Mouse (Mus musculus) heart, postnatal 0 days (tissue): ENCODE results near the gene Gmfb.

ENCODE experiments used
- CTCF ChIP-seq: IDR thresholded peaks from 2 replicates; pipeline ENCODE4 v1.5.1; 2016; ENCODE audit warnings: antibody characterized with exemption, control low read depth, low read depth
- EP300 ChIP-seq: IDR thresholded peaks from 2 replicates; pipeline ENCODE4 v1.6.1; 2016; ENCODE audit warnings: antibody characterized with exemption, low read depth

DNA sequence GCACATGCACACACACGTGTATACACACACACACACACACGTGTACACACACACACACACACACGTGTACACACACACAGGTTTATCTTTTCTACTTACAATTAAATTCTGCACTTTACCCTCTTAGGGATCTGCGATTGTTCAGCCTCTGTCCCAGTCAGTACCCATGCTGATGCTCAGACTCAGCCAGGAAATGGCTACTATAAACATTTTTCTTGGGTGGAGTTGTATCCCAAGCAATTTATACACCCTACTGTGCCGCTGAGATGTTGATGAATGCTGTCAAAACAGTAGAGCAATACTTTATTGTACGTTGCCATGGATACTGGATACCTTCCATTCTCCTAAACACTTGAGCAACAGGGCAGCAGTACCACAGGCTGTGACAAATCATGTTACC lies 52.0 kb downstream of the Gmfb start:
- TF ChIP-seq CTCF (no peak), EP300 (no peak)
